Mouse (Mus musculus) layer of hippocampus, adult 2 months (tissue): ENCODE measurements around the gene Prkab2. TPM values are rescaled to one million over a fixed set of nuclear protein-coding genes. Genes with fewer than 3 reads are reported as not detected.
A peak's percentile ranks its signal among the peaks of the same experiment; 100 is the strongest.

ENCODE experiments used
- DNase-seq, 2 experiments: peaks; one replicate each; pipeline ENCODE4 v3.0.0; 2022; ENCODE audit warnings: low spot score in 2 of 2
- H3K27ac ChIP-seq: fragments of 200-600 bp; 2 replicates; pipeline ENCODE4 v1.8.1; 2022
- H3K4me3 ChIP-seq: fragments of 200-600 bp; 2 replicates; pipeline ENCODE4 v1.8.1; 2022; ENCODE audit warnings: mild to moderate bottlenecking
- CTCF ChIP-seq: fragments of 200-600 bp; conservative IDR thresholded peaks from 2 replicates; pipeline ENCODE4 v1.8.1; 2022; ENCODE audit warnings: antibody characterized with exemption, mild to moderate bottlenecking, moderate library complexity
- microRNA-seq, 2 experiments: library from miRNA; unstranded; fragments of <30 nt; microRNA quantifications; one replicate each; pipeline ENCODE4 v1.2.0; 2021
- total RNA-seq, 2 experiments: library from RNA; stranded (reverse); gene quantifications; 2 replicates each; pipeline ENCODE4 v1.2.3; 2021

Gene Prkab2
- total RNA-seq, 2 experiments from 2014 or later, result 34.3 to 34.7 TPM

DNA sequence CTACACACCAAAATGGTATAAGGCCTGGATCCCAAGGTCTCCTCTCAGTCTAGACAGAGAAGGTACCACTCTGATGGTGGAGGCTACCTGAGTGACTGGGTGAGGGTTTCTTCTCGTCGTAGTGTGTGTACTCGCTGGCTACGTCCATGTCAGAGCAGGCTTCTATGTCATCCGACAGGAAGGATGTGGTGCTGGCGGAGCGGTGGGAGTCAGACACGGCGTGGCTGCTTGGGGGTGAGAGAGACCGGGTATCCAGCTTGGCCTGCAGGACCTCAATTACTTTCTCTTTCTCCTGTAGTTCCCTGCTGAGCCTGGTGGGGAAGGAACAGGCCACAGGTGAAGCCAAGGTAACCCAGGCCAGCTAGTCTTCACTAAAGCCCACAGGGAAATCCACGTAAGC lies 52.1 kb downstream of the Prkab2 start:
- no peak for TF ChIP-seq CTCF
- H3K4me3 ChIP-seq, result no peak overlapping the region
- no peak overlapping the region for H3K27ac ChIP-seq
- DNase-seq, result no peak

DNA sequence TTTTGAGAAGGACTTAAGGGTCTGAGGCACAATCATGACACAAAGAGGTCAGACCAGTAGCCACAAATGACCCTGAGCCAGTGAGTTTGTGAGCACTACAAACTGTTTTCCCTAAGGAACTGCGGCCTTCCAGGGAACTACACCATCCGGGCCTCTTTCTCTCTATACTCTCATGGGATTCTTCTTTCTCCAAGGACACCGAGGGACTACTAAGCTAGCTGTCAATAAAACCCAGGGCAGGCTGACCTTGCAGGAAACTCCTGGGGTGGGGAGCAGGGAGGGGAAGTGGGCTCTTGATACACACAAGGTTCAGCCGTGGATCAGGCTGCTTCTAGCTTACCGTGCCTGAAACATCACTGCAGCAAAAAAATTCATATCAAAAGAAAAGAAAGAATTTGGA lies 52.9 kb downstream of the Prkab2 start:
- DNase-seq, result no peak
- Histone ChIP-seq H3K4me3 (no peak overlapping the region), H3K27ac (no peak overlapping the region)
- TF ChIP-seq CTCF, result no peak

DNA sequence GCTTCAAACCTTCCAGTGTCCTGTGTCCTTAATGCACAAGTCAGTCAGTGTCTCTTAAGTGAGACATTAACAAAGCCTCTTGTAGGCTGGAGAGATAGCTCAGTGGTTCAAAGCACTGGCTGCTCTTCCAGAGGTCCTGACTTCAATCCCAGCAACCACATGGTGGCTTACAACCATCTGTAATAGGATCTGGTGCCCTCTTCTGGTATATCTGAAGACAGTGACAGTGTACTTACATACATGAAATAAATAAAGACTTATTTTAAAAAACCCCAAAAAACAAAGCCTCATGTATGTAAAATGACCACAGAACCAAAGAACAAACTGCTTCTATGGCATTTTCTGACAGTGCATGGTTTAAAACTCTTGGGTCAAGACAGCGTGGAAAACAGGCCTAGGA lies 57.9 kb downstream of the Prkab2 start:
- Histone ChIP-seq H3K4me3 (no peak overlapping the region), H3K27ac (no peak overlapping the region)
- DNase-seq, result no peak
- TF ChIP-seq CTCF, result peak; percentile 52

DNA sequence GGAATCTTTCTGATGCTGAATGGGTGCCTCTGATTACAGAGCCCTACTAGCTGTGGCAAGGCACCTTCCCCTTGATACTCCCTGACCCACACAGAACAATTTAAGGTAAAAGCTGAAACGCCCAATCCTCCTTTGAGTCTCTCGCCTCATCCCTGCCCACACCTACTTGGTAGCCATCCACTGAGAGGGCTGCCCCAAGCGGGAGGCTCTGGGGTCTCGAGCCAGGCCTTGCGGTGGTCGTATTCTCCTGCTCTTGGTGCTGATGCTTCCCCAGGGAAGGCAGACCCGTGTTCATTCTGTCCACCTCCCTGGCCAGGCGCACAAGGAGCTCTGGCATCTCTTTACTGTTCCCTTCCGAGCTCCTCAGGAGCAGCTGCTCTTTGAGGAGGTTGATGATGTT lies 61.1 kb downstream of the Prkab2 start:
- Histone ChIP-seq H3K27ac (no peak overlapping the region), H3K4me3 (no peak overlapping the region)
- DNase-seq, result no peak
- no peak for TF ChIP-seq CTCF

Small RNA genes within 50 kb of the gene (microRNA-seq; reads per million reads assigned to microRNA genes)
- 0 reads per million in 2 experiments for gene Mir7225

Other genes with a start within 250 kb of the Prkab2 start
- gene Olfr1402, start 236.2 kb upstream of the Prkab2 start, total RNA-seq, result not detected
- 10 to 100 TPM; 10.7 to 12.1 TPM for gene Chd1l, start 48.0 kb upstream of the Prkab2 start, total RNA-seq
- gene Fmo5, start 29.4 kb upstream of the Prkab2 start, total RNA-seq, result 1 to 10 TPM; 3.5 to 5.0 TPM
- gene Gm17651, start 16.5 kb downstream of the Prkab2 start, total RNA-seq, result not detected
- 100 to 1,000 TPM; 232 to 246 TPM for gene Pde4dip, start 230.5 kb downstream of the Prkab2 start, total RNA-seq
- gene Sec22b, start 243.0 kb downstream of the Prkab2 start, total RNA-seq, result 10 to 100 TPM; 78.3 to 81.7 TPM